Mouse (Mus musculus) ES-Bruce4 (cell line): ENCODE data around the gene Ptgs1.

Experiments used
- CTCF ChIP-seq: IDR thresholded peaks from one replicate; pipeline ENCODE4 v1.8.1; 2011; ENCODE audit warnings: low read depth, low read length
- EP300 ChIP-seq: IDR thresholded peaks from 2 replicates; pipeline ENCODE4 v1.6.1; 2011; ENCODE audit warnings: low read depth, low read length; ENCODE audit not compliant: insufficient read depth
- POLR2A ChIP-seq: IDR thresholded peaks from one replicate; pipeline ENCODE4 v1.8.1; 2011; ENCODE audit warnings: low read length; ENCODE audit not compliant: insufficient read depth

- TF ChIP-seq CTCF (no peak), EP300 (no peak), POLR2A (no peak)
These were observed 46.0 kb upstream of the Ptgs1 start for GRCm38 (mm10) chr2:36184192-36184591.
